Mouse (Mus musculus) hindbrain, embryonic 10.5 days (tissue): ENCODE results near the gene A2ml1. TPM values are rescaled to one million over a fixed set of nuclear protein-coding genes. Genes with fewer than 3 reads are reported as not detected.

Experiments used
- DNase-seq: peaks from one replicate; pipeline ENCODE4 v3.0.0-alpha.2; 2017; ENCODE audit warnings: low spot score
- H3K27ac ChIP-seq: fragments of 300-500 bp; sonication (generic); 2 replicates; pipeline ENCODE4 v1.5.1; 2016; ENCODE audit warnings: mild to moderate bottlenecking, moderate library complexity
- H3K27me3 ChIP-seq: fragments of 300-500 bp; sonication (generic); 2 replicates; pipeline ENCODE4 v1.6.1; 2016; ENCODE audit warnings: mild to moderate bottlenecking; ENCODE audit not compliant: poor library complexity, insufficient read depth, severe bottlenecking
- H3K36me3 ChIP-seq: fragments of 300-500 bp; sonication (generic); 2 replicates; pipeline ENCODE4 v1.6.1; 2016; ENCODE audit warnings: mild to moderate bottlenecking, moderate library complexity
- H3K4me1 ChIP-seq: fragments of 300-500 bp; sonication (generic); replicated peaks from 2 replicates; pipeline ENCODE4 v1.6.1; 2016; ENCODE audit warnings: mild to moderate bottlenecking
- H3K4me3 ChIP-seq: fragments of 300-500 bp; sonication (generic); 2 replicates; pipeline ENCODE4 v1.5.1; 2016; ENCODE audit warnings: mild to moderate bottlenecking, moderate library complexity
- H3K9me3 ChIP-seq: fragments of 300-500 bp; sonication (generic); 2 replicates; pipeline ENCODE4 v1.6.1; 2016; ENCODE audit warnings: mild to moderate bottlenecking, moderate library complexity
- WGBS: fragments of 180-500 bp; shearing (Covaris S2); methylation state at CpG from one replicate; pipeline ENCODE4 v1.1.7; 2016; 5-methylcytosine and 5-hydroxymethylcytosine counted together
- polyA plus RNA-seq: library from polyadenylated mRNA; unstranded; fragments of >200 nt; fragmentation: Nextera tagmentation; extraction: Ambion mirVana; gene quantifications from 2 replicates; pipeline ENCODE4 v1.2.1, GENCODE M21; 2016

Gene A2ml1
- polyA plus RNA-seq, 1 experiment from 2014 or later, result not detected

DNA sequence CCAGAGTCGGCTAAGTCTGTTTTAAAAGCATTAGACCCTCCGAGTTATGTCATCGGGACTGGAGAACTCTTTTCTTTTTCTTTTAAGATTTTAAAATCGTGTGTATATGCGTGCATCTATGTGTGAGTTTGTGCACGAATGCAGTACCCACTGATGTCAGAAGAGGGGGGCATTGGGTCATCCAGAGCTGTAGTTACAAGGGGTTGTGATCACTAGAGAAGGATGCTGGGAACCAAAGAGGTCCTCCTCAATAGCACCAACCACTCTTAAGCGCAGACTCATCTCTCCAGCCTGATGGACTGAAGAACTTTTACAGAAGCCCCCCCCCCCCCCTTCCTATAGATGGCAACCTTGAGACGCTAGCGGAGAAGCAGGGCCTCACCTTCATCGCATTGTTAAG lies 91.3 kb downstream of the A2ml1 start:
- WGBS, result 95% methylated on average over 10 of the region's 10 CpGs
- Histone ChIP-seq H3K4me3 (no peak overlapping the region), H3K9me3 (no peaks in the 10 kb centered on the region), H3K27me3 (no peaks in the 10 kb centered on the region), H3K27ac (no peak overlapping the region), H3K4me1 (no peaks in the 10 kb centered on the region), H3K36me3 (no peaks in the 10 kb centered on the region)
- DNase-seq, result no peak

Other genes starting within 250 kb of the A2ml1 start
- 19.1 and 21.4 TPM in 2 replicates for gene Tulp3, start 225.8 kb downstream of the A2ml1 start, polyA plus RNA-seq
- 177 and 192 TPM in 2 replicates for gene Rhno1, start 218.7 kb downstream of the A2ml1 start, polyA plus RNA-seq
- 61.2 and 67.0 TPM in 2 replicates for gene Foxm1, start 218.6 kb downstream of the A2ml1 start, polyA plus RNA-seq
- 0.62 and 0.86 TPM in 2 replicates for gene Tex52, start 206.2 kb downstream of the A2ml1 start, polyA plus RNA-seq
- gene Gm44596, start 206.1 kb downstream of the A2ml1 start, polyA plus RNA-seq, result not detected in 2 replicates
- gene Nrip2, start 182.3 kb downstream of the A2ml1 start, polyA plus RNA-seq, result 2.5 and 3.3 TPM in 2 replicates
- 39.0 and 41.3 TPM in 2 replicates for gene Itfg2, start 156.7 kb downstream of the A2ml1 start, polyA plus RNA-seq
- gene Fkbp4, start 142.9 kb downstream of the A2ml1 start, polyA plus RNA-seq, result 548 and 688 TPM in 2 replicates
- not detected in 2 replicates for gene Pzp, start 54.9 kb downstream of the A2ml1 start, polyA plus RNA-seq
- not detected in 2 replicates for gene Klrb1a, start 41.9 kb upstream of the A2ml1 start, polyA plus RNA-seq
- not detected in 2 replicates for gene Clec2h, start 80.8 kb upstream of the A2ml1 start, polyA plus RNA-seq
- gene Klrb1, start 141.5 kb upstream of the A2ml1 start, polyA plus RNA-seq, result not detected in 2 replicates
- not detected in 2 replicates for gene Klrb1c, start 207.6 kb upstream of the A2ml1 start, polyA plus RNA-seq
- gene Gm44511, start 244.7 kb upstream of the A2ml1 start, polyA plus RNA-seq, result not detected in 2 replicates
- not detected in 2 replicates for gene Klrb1b, start 244.7 kb upstream of the A2ml1 start, polyA plus RNA-seq